Mouse (Mus musculus) v-Abl transformed pro-B cells (cell line): ENCODE measurements around the gene Cbwd1.

Source experiments
- in situ Hi-C, 2 experiments: fragments of 400-800 bp; cut with MboI; formaldehyde crosslinking; loops; one replicate each; pipeline ENCODE4 v1.15.1; 2025; ENCODE audit not compliant: unreplicated experiment in 2 of 2

Gene Cbwd1

GRCm38 (mm10) chr19:24961172-24961962 lies at the start of gene Cbwd1:
TSS of gene Cbwd1 (minus strand) at chr19:24961610.
- in situ Hi-C loops = loop anchor here in 1 of 2 experiments (10.0 kb wide), 1 partner anchor 103 kb away; no protein-coding TSS in a partner anchor

- in situ Hi-C loops = no loop called here
Measured at GRCm38 (mm10) chr19:25008509-25008908, 47.1 kb upstream of the Cbwd1 start.

- in situ Hi-C loops = no loop called here
Measured at GRCm38 (mm10) chr19:25006686-25007085, 45.3 kb upstream of the Cbwd1 start.

DNA sequence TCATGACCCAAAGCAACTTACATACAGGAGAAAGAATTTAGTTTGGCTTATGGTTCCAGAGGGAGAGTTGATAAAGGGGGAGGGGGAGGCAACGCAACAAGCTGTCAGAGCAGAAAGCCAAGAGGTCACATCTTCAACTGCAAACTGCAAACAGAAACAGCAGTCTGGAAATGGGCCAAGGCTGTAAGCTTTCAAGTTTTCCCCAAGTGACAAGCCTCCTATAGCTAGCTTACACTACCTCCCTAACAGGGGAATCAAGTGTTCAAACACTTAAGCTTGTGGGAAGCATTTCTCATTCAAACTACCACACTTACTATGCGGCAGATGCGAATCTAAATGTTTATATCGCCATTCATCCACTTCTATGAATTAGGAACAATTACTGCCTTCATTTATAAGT lies 42.4 kb upstream of the Cbwd1 start:
- in situ Hi-C loops = no loop called here

GRCm38 (mm10) chr19:25002828-25003227 lies 41.4 kb upstream of the Cbwd1 start:
- in situ Hi-C loops = no loop called here

GRCm38 (mm10) chr19:25002032-25002431 lies 40.6 kb upstream of the Cbwd1 start:
- in situ Hi-C loops = no loop called here

DNA sequence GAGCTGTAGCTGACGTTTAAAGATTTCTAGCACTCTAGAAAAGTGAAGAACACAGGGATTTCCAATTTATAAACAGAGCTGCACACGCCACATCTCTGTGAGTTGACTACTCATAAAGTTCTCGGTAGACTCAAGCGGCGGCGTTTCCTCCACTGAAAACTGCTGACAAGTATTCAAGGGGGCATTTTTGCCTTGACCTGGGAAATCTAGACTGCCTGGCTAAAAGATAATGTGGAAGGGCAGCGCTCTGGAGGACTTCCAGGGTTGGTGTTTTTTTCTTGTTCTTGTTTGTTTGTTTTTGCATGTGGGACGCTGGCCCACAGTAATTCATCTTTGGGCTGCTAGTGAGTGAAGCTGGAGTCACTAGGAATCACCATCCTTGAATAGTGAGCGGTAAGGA lies 38.7 kb upstream of the Cbwd1 start:
- in situ Hi-C loops = no loop called here

GRCm38 (mm10) chr19:24999201-24999886 lies 37.9 kb upstream of the Cbwd1 start, which contains the start of gene Dock8:
TSS of gene Dock8 (plus strand) at chr19:24999534.
- in situ Hi-C loops = no loop called here

DNA sequence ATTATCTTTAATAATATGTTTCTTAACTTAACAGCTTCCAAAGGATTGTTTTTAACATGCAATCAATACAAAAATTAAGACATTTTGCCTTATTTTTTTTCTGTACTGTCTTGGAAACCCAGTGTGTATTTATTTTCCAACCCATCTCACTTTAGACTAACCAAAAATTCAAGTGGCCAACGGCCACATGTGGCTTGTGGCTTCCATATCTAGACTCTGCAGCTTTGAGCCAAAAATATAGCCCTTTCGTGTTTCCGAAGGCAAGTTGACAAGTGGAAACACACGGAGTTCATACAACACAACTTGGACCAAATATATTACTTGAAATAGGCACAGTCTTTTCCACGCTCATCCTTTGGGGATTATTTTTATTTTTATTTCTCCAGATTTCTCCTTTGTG lies 37.2 kb upstream of the Cbwd1 start:
- in situ Hi-C loops = no loop called here

- in situ Hi-C loops = no loop called here
Measured at GRCm38 (mm10) chr19:24996815-24997704, 35.6 kb upstream of the Cbwd1 start.

- in situ Hi-C loops = no loop called here
Measured at GRCm38 (mm10) chr19:24994900-24995299, 33.5 kb upstream of the Cbwd1 start.

GRCm38 (mm10) chr19:24993526-24993925 lies 32.1 kb upstream of the Cbwd1 start:
- in situ Hi-C loops = no loop called here

- in situ Hi-C loops = no loop called here
Measured at GRCm38 (mm10) chr19:24990138-24990822, 28.9 kb upstream of the Cbwd1 start.

- in situ Hi-C loops = loop anchor here in 1 of 2 experiments (10.0 kb wide), 1 partner anchor 56 kb away; no protein-coding TSS in a partner anchor
Measured at GRCm38 (mm10) chr19:24988831-24989230, 27.4 kb upstream of the Cbwd1 start.

GRCm38 (mm10) chr19:24987355-24987754 lies 25.9 kb upstream of the Cbwd1 start:
- in situ Hi-C loops = loop anchor here in 1 of 2 experiments (10.0 kb wide), 1 partner anchor 57 kb away; no protein-coding TSS in a partner anchor

GRCm38 (mm10) chr19:24985045-24985444 lies 23.6 kb upstream of the Cbwd1 start:
- in situ Hi-C loops = loop anchor here in 1 of 2 experiments (10.0 kb wide), 1 partner anchor 60 kb away; no protein-coding TSS in a partner anchor

DNA sequence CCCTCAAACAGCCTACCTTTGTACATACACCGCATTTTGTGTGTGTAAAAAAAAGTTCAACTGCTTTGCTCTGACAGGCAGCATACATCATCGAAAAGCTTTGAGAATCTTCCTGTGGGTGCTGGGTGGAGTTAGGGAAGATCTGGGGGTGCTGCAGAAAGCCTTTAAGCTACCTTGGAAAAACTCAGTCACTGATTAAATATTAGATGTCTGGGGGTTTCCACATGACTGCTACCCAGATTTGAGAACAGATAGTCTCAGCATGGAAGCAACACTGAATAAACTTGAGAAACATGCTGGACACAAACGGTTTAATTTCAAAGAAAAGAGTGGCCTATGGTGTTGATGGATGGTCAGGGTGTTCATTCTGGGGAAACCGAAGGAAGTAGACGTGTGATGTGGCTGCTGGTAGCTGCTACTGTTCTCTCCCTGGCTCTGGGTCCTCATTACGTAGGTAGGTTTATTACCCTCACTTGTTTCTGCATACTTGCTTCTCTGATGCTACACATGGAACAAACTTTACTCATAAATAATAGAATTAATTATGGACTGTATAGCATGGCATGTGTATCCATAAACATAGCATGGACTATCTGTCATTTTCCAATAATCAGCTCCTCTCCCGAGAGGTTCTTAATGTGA lies 22.6 kb upstream of the Cbwd1 start:
- in situ Hi-C loops = loop anchor here in 1 of 2 experiments (10.0 kb wide), 1 partner anchor 61 kb away; no protein-coding TSS in a partner anchor

DNA sequence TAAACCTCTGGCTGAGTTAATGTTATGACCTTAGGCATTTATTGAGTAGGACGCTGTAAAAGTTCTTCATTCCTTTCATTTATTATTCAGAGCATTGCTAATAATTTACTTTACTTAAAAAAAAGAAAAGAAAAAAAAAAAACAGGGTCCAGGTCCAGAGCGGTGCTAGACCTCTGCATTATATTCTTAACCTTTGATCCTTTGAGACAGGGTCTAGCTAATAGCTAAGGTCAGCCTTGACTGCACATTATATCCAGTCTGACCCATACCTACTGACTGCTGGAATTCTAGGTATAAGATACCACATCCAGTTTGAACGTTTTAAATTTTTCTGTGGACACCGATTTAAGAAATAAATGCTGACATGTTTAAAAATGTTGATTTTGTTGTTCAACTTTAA lies 21.6 kb upstream of the Cbwd1 start:
- in situ Hi-C loops = loop anchor here in 1 of 2 experiments (10.0 kb wide), 1 partner anchor 62 kb away; no protein-coding TSS in a partner anchor

DNA sequence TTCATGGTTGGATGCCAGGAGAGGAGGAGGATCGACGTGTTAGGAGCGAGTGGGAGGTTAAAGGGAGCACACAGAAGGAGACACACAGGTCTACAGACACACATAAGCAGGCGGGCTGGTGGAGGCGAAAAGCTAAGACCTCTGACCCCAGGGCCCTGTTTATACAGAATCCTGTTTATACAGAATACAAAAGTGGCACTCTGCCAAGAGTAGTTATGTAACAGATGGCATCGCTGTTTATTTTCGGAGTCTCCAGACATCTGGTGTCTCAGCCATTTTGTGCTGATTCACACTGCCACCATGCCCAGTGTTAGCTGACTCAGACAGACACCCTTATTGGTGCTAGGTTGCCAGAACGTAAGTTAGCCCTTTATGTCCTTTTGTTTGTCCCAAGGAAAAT lies 19.9 kb upstream of the Cbwd1 start:
- in situ Hi-C loops = loop anchor here in 1 of 2 experiments (10.0 kb wide), 1 partner anchor 64 kb away; no protein-coding TSS in a partner anchor
